14 mouse cellular contexts compared by ENCODE assay signal in the genomic region with DNA sequence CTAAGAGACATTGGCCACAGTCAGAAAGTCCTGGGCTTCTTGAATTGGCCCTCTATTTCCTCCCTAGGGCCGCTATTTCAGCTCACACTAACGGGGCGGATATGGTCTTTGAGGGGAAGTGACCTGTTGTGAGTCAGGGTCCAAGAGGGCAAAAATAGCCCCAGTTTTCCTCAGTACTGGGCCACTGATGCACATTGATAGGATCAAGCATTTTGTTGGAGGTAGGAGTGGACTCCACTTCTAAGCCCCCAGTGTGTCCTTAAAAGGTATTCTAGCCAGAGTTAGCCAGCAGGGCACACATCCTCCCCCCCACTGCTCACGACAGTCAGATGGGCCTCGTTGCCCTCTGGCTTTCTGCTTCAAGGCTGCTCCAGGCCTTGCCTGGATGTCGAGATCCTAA. TPM values are rescaled to one million over a fixed set of nuclear protein-coding genes. Genes with fewer than 3 reads are reported as not detected.
A peak's percentile ranks its signal among the peaks of the same experiment; 100 is the strongest.
DNase-seq lines count a peak whose midpoint lies in the region; ATAC-seq lines count a peak whose summit lies in the region.
"Had no signal": no experiment of that assay in that cellular context is flagged by ENCODE, and none has a peak within 500 bp of the region (broad histone marks: within the 10 kb centered on the region; RNA-seq: fewer than 3 reads in every experiment).

No protein-coding gene starts in this region.

- H3K4me2 ChIP-seq in liver, embryonic 15.5 days, result peak overlapping the region; percentile 40; the same call in 1 of the 2 replicates
- H3K4me2 ChIP-seq in neural tube, embryonic 15.5 days, result no peak overlapping the region

- H3K4me1 ChIP-seq in megakaryocyte, embryonic 14.5 days, result peaks cover 65% of the 10 kb centered on the region
- peaks cover 53% of the 10 kb centered on the region for H3K4me1 ChIP-seq in embryonic facial prominence, embryonic 10.5 days
- peaks cover 43% of the 10 kb centered on the region for H3K4me1 ChIP-seq in liver, embryonic 15.5 days (replicated peaks)
- peaks cover 15% of the 10 kb centered on the region for H3K4me1 ChIP-seq in neural tube, embryonic 15.5 days

- H3K4me3 ChIP-seq in megakaryocyte, embryonic 14.5 days (replicated peaks), result peak overlapping the region; percentile 87
- H3K4me3 ChIP-seq in embryonic facial prominence, embryonic 10.5 days, result no peak overlapping the region
- H3K4me3 ChIP-seq in liver, embryonic 15.5 days (replicated peaks), result peak overlapping the region; percentile 2; the same call in 1 of the 2 replicates
- H3K4me3 ChIP-seq in neural tube, embryonic 15.5 days (replicated peaks), result no peak overlapping the region
- H3K4me3 ChIP-seq: left cerebral cortex, adult 2 months had no signal

- H3K36me3 ChIP-seq in megakaryocyte, embryonic 14.5 days (replicated peaks; ENCODE audit: low read length), result peaks cover 8% of the 10 kb centered on the region
- H3K36me3 ChIP-seq in embryonic facial prominence, embryonic 10.5 days (replicated peaks), result no peaks in the 10 kb centered on the region
- no peaks in the 10 kb centered on the region for H3K36me3 ChIP-seq in liver, embryonic 15.5 days (replicated peaks)
- no peaks in the 10 kb centered on the region for H3K36me3 ChIP-seq in neural tube, embryonic 15.5 days

- 0 out of 2 replicates have a peak, but pooled peaks cover 5% of the 10 kb centered on the region for H3K9me3 ChIP-seq in megakaryocyte, embryonic 14.5 days
- no peaks in the 10 kb centered on the region for H3K9me3 ChIP-seq in embryonic facial prominence, embryonic 10.5 days
- no peaks in the 10 kb centered on the region for H3K9me3 ChIP-seq in liver, embryonic 15.5 days (replicated peaks)
- H3K9me3 ChIP-seq in neural tube, embryonic 15.5 days (replicated peaks), result no peaks in the 10 kb centered on the region

- ATAC-seq in megakaryocyte, adult 5-6 weeks (ENCODE audit: poor library complexity, severe bottlenecking), result no peak
- no peak for ATAC-seq in liver, embryonic 15.5 days (ENCODE audit: insufficient read depth)
- ATAC-seq in neural tube, embryonic 15.5 days (ENCODE audit: low FRiP score), result no peak
- ATAC-seq in monocyte, adult 5-6 weeks (replicated peaks; ENCODE audit: insufficient number of reproducible peaks, low FRiP score, low TSS enrichment, poor library complexity, severe bottlenecking), result no peak
- ATAC-seq: hindbrain, embryonic 16.5 days had no signal

- H3K27ac ChIP-seq in embryonic facial prominence, embryonic 10.5 days (replicated peaks), result peak overlapping the region; percentile 62
- H3K27ac ChIP-seq in liver, embryonic 15.5 days (replicated peaks), result 0 out of 2 replicates have a peak overlapping the region, but pooled peaks have one; percentile 0
- no peak overlapping the region for H3K27ac ChIP-seq in neural tube, embryonic 15.5 days (replicated peaks)
- H3K27ac ChIP-seq: left cerebral cortex, adult 2 months; liver, embryonic 14.5 days had no signal

- no peak overlapping the region for H3K9ac ChIP-seq in liver, embryonic 15.5 days
- H3K9ac ChIP-seq in neural tube, embryonic 15.5 days (replicated peaks), result no peak overlapping the region
- H3K9ac ChIP-seq: liver, embryonic 14.5 days had no signal

- DNase-seq in embryonic facial prominence, embryonic 10.5 days (ENCODE audit: low spot score), result no peak
- no peak for DNase-seq in right cerebral cortex, adult 18-20 months
- DNase-seq: kidney, postnatal 4 days had no signal

- H3K27me3 ChIP-seq in megakaryocyte, embryonic 14.5 days (replicated peaks), result peaks cover 13% of the 10 kb centered on the region
- H3K27me3 ChIP-seq in embryonic facial prominence, embryonic 10.5 days (replicated peaks; ENCODE audit: low read depth, poor library complexity, severe bottlenecking), result no peaks in the 10 kb centered on the region
- H3K27me3 ChIP-seq in liver, embryonic 15.5 days, result no peaks in the 10 kb centered on the region
- H3K27me3 ChIP-seq in neural tube, embryonic 15.5 days (replicated peaks), result no peaks in the 10 kb centered on the region

- 51% methylated on average over 6 of the region's 6 CpGs for WGBS in embryonic facial prominence, embryonic 10.5 days
- WGBS in liver, embryonic 15.5 days (ENCODE audit: insufficient replicate concordance), result 41% methylated on average over 6 of the region's 6 CpGs
- 68% methylated on average over 6 of the region's 6 CpGs for WGBS in neural tube, embryonic 15.5 days

RNA-seq across cellular contexts. Expression of gene Capg, which starts 5.8 kb away (rescaled TPM):
- polyA plus RNA-seq in megakaryocyte, embryonic 14.5 days (2012; ENCODE audit: insufficient read depth, low replicate concordance), result 7.6 and 140 TPM in 2 replicates
- total RNA-seq in megakaryocyte, adult 5-6 weeks (2015), result 164 and 167 TPM in 2 replicates
- 341 and 407 TPM in 2 replicates for total RNA-seq in megakaryocyte, adult 5-6 weeks (2017)
- polyA plus RNA-seq in embryonic facial prominence, embryonic 10.5 days (2016; fragmentation: Nextera tagmentation; extraction: Ambion mirVana), result 14.8 and 16.0 TPM in 2 replicates
- 20.4 and 23.8 TPM in 2 replicates for polyA plus RNA-seq in liver, embryonic 15.5 days (2015; fragmentation: Nextera tagmentation; extraction: Ambion mirVana)
- 8.4 and 23.4 TPM in 2 replicates for polyA plus RNA-seq in neural tube, embryonic 15.5 days (2015; fragmentation: Nextera tagmentation; extraction: Ambion mirVana)
- total RNA-seq in monocyte, adult 5-6 weeks (2017), result 54.4 to 71.6 TPM (median 54.8 TPM) in 3 replicates

RNA-seq across cellular contexts. Expression of gene Sh2d6, which starts 28.5 kb away (rescaled TPM):
- 0.10 TPM in 1 of 2 replicates, not detected in the other for polyA plus RNA-seq in megakaryocyte, embryonic 14.5 days (2012; ENCODE audit: insufficient read depth, low replicate concordance)
- 0.25 TPM in 1 of 2 replicates, not detected in the other for total RNA-seq in megakaryocyte, adult 5-6 weeks (2015)
- total RNA-seq in megakaryocyte, adult 5-6 weeks (2017), result 0.18 TPM in 1 of 2 replicates, not detected in the other
- 0.16 and 0.19 TPM in 2 replicates for polyA plus RNA-seq in embryonic facial prominence, embryonic 10.5 days (2016; fragmentation: Nextera tagmentation; extraction: Ambion mirVana)
- polyA plus RNA-seq in liver, embryonic 15.5 days (2015; fragmentation: Nextera tagmentation; extraction: Ambion mirVana), result not detected in 2 replicates
- polyA plus RNA-seq in neural tube, embryonic 15.5 days (2015; fragmentation: Nextera tagmentation; extraction: Ambion mirVana), result 0.24 and 0.70 TPM in 2 replicates
- total RNA-seq in monocyte, adult 5-6 weeks (2017), result 0.75 TPM in 1 of 3 replicates, not detected in the others
- total RNA-seq: megakaryocyte-erythroid progenitor cell, adult 5-6 weeks had no signal
- polyA plus RNA-seq: activated CD4-positive, CD25-positive, alpha-beta regulatory T cell, adult 4 months; heart, embryonic 14.5 days; liver, embryonic 14.5 days had no signal

RNA-seq across cellular contexts. Expression of gene Elmod3, which starts 48.2 kb away (rescaled TPM):
- polyA plus RNA-seq in megakaryocyte, embryonic 14.5 days (2012; ENCODE audit: insufficient read depth, low replicate concordance), result 11.4 and 18.4 TPM in 2 replicates
- 6.4 and 7.0 TPM in 2 replicates for total RNA-seq in megakaryocyte, adult 5-6 weeks (2015)
- 8.6 and 10.2 TPM in 2 replicates for total RNA-seq in megakaryocyte, adult 5-6 weeks (2017)
- 13.9 and 14.8 TPM in 2 replicates for polyA plus RNA-seq in embryonic facial prominence, embryonic 10.5 days (2016; fragmentation: Nextera tagmentation; extraction: Ambion mirVana)
- 4.2 TPM in 2 replicates for polyA plus RNA-seq in liver, embryonic 15.5 days (2015; fragmentation: Nextera tagmentation; extraction: Ambion mirVana)
- polyA plus RNA-seq in neural tube, embryonic 15.5 days (2015; fragmentation: Nextera tagmentation; extraction: Ambion mirVana), result 14.3 and 16.6 TPM in 2 replicates
- total RNA-seq in monocyte, adult 5-6 weeks (2017), result 7.6 to 8.8 TPM (median 8.0 TPM) in 3 replicates

RNA-seq across cellular contexts. Expression of gene Retsat, which starts 48.2 kb away (rescaled TPM):
- polyA plus RNA-seq in megakaryocyte, embryonic 14.5 days (2012; ENCODE audit: insufficient read depth, low replicate concordance), result 7.6 and 25.6 TPM in 2 replicates
- 2.2 and 5.2 TPM in 2 replicates for total RNA-seq in megakaryocyte, adult 5-6 weeks (2015)
- total RNA-seq in megakaryocyte, adult 5-6 weeks (2017), result 3.8 and 7.2 TPM in 2 replicates
- 8.6 and 8.9 TPM in 2 replicates for polyA plus RNA-seq in embryonic facial prominence, embryonic 10.5 days (2016; fragmentation: Nextera tagmentation; extraction: Ambion mirVana)
- 17.9 and 18.2 TPM in 2 replicates for polyA plus RNA-seq in liver, embryonic 15.5 days (2015; fragmentation: Nextera tagmentation; extraction: Ambion mirVana)
- polyA plus RNA-seq in neural tube, embryonic 15.5 days (2015; fragmentation: Nextera tagmentation; extraction: Ambion mirVana), result 4.9 and 8.2 TPM in 2 replicates
- 2.9 to 10.9 TPM (median 6.6 TPM) in 3 replicates for total RNA-seq in monocyte, adult 5-6 weeks (2017)

Comparison
In these comparisons a context has a peak if more than half of its experiments do, and no peak if none do; other contexts are left out.
1. H3K4me3 ChIP-seq: peak in megakaryocyte, embryonic 14.5 days (single experiment) and liver, embryonic 15.5 days (single experiment); none in embryonic facial prominence, embryonic 10.5 days (single experiment) and neural tube, embryonic 15.5 days (single experiment).